Comparison of ENCODE assay signal across 8 mouse cellular contexts in genomic region chr8:120289698-120290181, GRCm38 (mm10).
DNase-seq lines count a peak whose midpoint lies in the region; ATAC-seq lines count a peak whose summit lies in the region.

No protein-coding gene starts in this region.

- ATAC-seq in embryonic facial prominence, embryonic 15.5 days (ENCODE audit: insufficient number of reproducible peaks, low FRiP score, low TSS enrichment, low read depth): no peak; the same call in 1 of the 2 replicates
- peak; percentile 74 for ATAC-seq in heart, embryonic 15.5 days (replicated peaks; ENCODE audit: insufficient number of reproducible peaks, insufficient read depth, low FRiP score, low read depth)
- ATAC-seq in neural tube, embryonic 12.5 days (ENCODE audit: low FRiP score, low read depth): no peak

- H3K9me3 ChIP-seq in embryonic facial prominence, embryonic 15.5 days (replicated peaks): no peaks in the 10 kb centered on the region
- no peaks in the 10 kb centered on the region for H3K9me3 ChIP-seq in heart, embryonic 15.5 days (replicated peaks)
- H3K9me3 ChIP-seq in limb, embryonic 10.5 days (replicated peaks): no peaks in the 10 kb centered on the region
- no peaks in the 10 kb centered on the region for H3K9me3 ChIP-seq in neural tube, embryonic 12.5 days

- H3K36me3 ChIP-seq in embryonic facial prominence, embryonic 15.5 days: no peaks in the 10 kb centered on the region
- no peaks in the 10 kb centered on the region for H3K36me3 ChIP-seq in heart, embryonic 15.5 days
- H3K36me3 ChIP-seq in limb, embryonic 10.5 days: no peaks in the 10 kb centered on the region
- no peaks in the 10 kb centered on the region for H3K36me3 ChIP-seq in neural tube, embryonic 12.5 days

- H3K4me1 ChIP-seq in embryonic facial prominence, embryonic 15.5 days: peaks cover 91% of the 10 kb centered on the region
- peaks cover 86% of the 10 kb centered on the region for H3K4me1 ChIP-seq in heart, embryonic 15.5 days (replicated peaks)
- H3K4me1 ChIP-seq in limb, embryonic 10.5 days: peaks cover 94% of the 10 kb centered on the region
- H3K4me1 ChIP-seq in neural tube, embryonic 12.5 days: peaks cover 87% of the 10 kb centered on the region

- peak; percentile 44 for DNase-seq in ovary, postnatal 36 days (ENCODE audit: low spot score)
- no peak for DNase-seq in ovary, postnatal 14 days (ENCODE audit: low spot score)
- peak; percentile 46 for DNase-seq in limb, embryonic 10.5 days (ENCODE audit: low spot score)
- no peak for DNase-seq in spleen, postnatal 4 days (ENCODE audit: low spot score in 2 of 2)
- DNase-seq in testis, postnatal 14 days (ENCODE audit: low spot score): no peak

- no peak overlapping the region for H3K9ac ChIP-seq in embryonic facial prominence, embryonic 15.5 days
- H3K9ac ChIP-seq in heart, embryonic 15.5 days: no peak overlapping the region
- H3K9ac ChIP-seq in neural tube, embryonic 12.5 days: no peak overlapping the region

- H3K4me3 ChIP-seq in embryonic facial prominence, embryonic 15.5 days (replicated peaks): no peak overlapping the region
- no peak overlapping the region for H3K4me3 ChIP-seq in heart, embryonic 15.5 days
- H3K4me3 ChIP-seq in limb, embryonic 10.5 days: no peak overlapping the region
- no peak overlapping the region for H3K4me3 ChIP-seq in neural tube, embryonic 12.5 days

- H3K27me3 ChIP-seq in embryonic facial prominence, embryonic 15.5 days: no peaks in the 10 kb centered on the region
- H3K27me3 ChIP-seq in heart, embryonic 15.5 days: 0 out of 2 replicates have a peak, but pooled peaks cover 4% of the 10 kb centered on the region
- peaks cover 13% of the 10 kb centered on the region; the same call in 1 of the 2 replicates for H3K27me3 ChIP-seq in limb, embryonic 10.5 days (ENCODE audit: low read depth, poor library complexity, severe bottlenecking)
- H3K27me3 ChIP-seq in neural tube, embryonic 12.5 days (replicated peaks): no peaks in the 10 kb centered on the region

- 30% methylated on average over 10 of the region's 10 CpGs for WGBS in embryonic facial prominence, embryonic 15.5 days
- 21% methylated on average over 10 of the region's 10 CpGs for WGBS in heart, embryonic 15.5 days
- WGBS in limb, embryonic 10.5 days: 28% methylated on average over 10 of the region's 10 CpGs
- 27% methylated on average over 10 of the region's 10 CpGs for WGBS in neural tube, embryonic 12.5 days

- H3K27ac ChIP-seq in embryonic facial prominence, embryonic 15.5 days (replicated peaks): peak overlapping the region; percentile 65
- H3K27ac ChIP-seq in heart, embryonic 15.5 days: peak overlapping the region; percentile 90
- peak overlapping the region; percentile 57 for H3K27ac ChIP-seq in limb, embryonic 10.5 days
- H3K27ac ChIP-seq in neural tube, embryonic 12.5 days: no peak overlapping the region

- no peak overlapping the region for H3K4me2 ChIP-seq in embryonic facial prominence, embryonic 15.5 days (replicated peaks)
- H3K4me2 ChIP-seq in heart, embryonic 15.5 days: peak overlapping the region; percentile 18; the same call in 1 of the 2 replicates
- peak overlapping the region; percentile 16; the same call in 1 of the 2 replicates for H3K4me2 ChIP-seq in neural tube, embryonic 12.5 days (replicated peaks)

Comparison
In these comparisons a context has a peak if more than half of its experiments do, and no peak if none do; other contexts are left out.
1. DNase-seq: peak in ovary, postnatal 36 days (single experiment) and limb, embryonic 10.5 days (single experiment); none in ovary, postnatal 14 days (single experiment), spleen, postnatal 4 days (0 of 2) and testis, postnatal 14 days (single experiment).